Mouse (Mus musculus): ENCODE measurements at regions not wholly inside any gene's neighbourhood (a gene's known extent, or its start where the extent isn't known, plus 50 kb on each side); places are given as distances from the start of the nearest gene placed in this dataset.

- Histone ChIP-seq H3K4me3 (no peak overlapping the region), H3K9ac (no peak overlapping the region)
These were observed 210.6 kb upstream of the H2al1a start for GRCm38 (mm10) chrX:11088506-11088905.

GRCm38 (mm10) chrX:11090432-11090831, 208.6 kb upstream of the H2al1a start:
- H3K27ac ChIP-seq: no peak overlapping the region
- no peak overlapping the region for H3K4me2 ChIP-seq (replicated peaks)
- no peak overlapping the region for H3K9ac ChIP-seq
- H3K36me3 ChIP-seq: no peaks in the 10 kb centered on the region
- 0 out of 2 replicates have a peak, but pooled peaks cover 4% of the 10 kb centered on the region for H3K4me1 ChIP-seq
- no peaks in the 10 kb centered on the region for H3K9me3 ChIP-seq
- WGBS: 28% methylated on average over 7 of the region's 7 CpGs
- no peaks in the 10 kb centered on the region for H3K27me3 ChIP-seq (replicated peaks)
- ATAC-seq (ENCODE audit: low FRiP score, low read depth): no peak; the same call in 1 of the 2 replicates
- H3K4me3 ChIP-seq: no peak overlapping the region

More at GRCm38 (mm10) chrX:11088506-11088905, 210.6 kb upstream of the H2al1a start:
- Histone ChIP-seq H3K4me2 (replicated peaks) (peak overlapping the region; percentile 31), H3K9me3 (no peaks in the 10 kb centered on the region), H3K4me1 (0 out of 2 replicates have a peak, but pooled peaks cover 4% of the 10 kb centered on the region), H3K27ac (no peak overlapping the region), H3K27me3 (replicated peaks) (no peaks in the 10 kb centered on the region), H3K36me3 (no peaks in the 10 kb centered on the region)
- 50% methylated on average over 10 of the region's 10 CpGs for WGBS
- no peak for ATAC-seq (ENCODE audit: low FRiP score, low read depth)

GRCm38 (mm10) chrX:11097581-11098254, 201.3 kb upstream of the H2al1a start:
- no peaks in the 10 kb centered on the region for H3K27me3 ChIP-seq (replicated peaks)
- no peak overlapping the region for H3K4me3 ChIP-seq
- H3K4me2 ChIP-seq (replicated peaks): no peak overlapping the region
- no peak overlapping the region for H3K27ac ChIP-seq
- H3K9ac ChIP-seq: no peak overlapping the region
- no peak for ATAC-seq (ENCODE audit: low FRiP score, low read depth)
- H3K9me3 ChIP-seq: no peaks in the 10 kb centered on the region
- WGBS: 75% methylated on average over 9 of the region's 9 CpGs
- no peaks in the 10 kb centered on the region for H3K36me3 ChIP-seq
- no peaks in the 10 kb centered on the region; the same call in 1 of the 2 replicates for H3K4me1 ChIP-seq

GRCm38 (mm10) chrX:11098366-11098765, 200.7 kb upstream of the H2al1a start:
- Histone ChIP-seq H3K9ac (no peak overlapping the region), H3K9me3 (no peaks in the 10 kb centered on the region), H3K27ac (no peak overlapping the region), H3K36me3 (no peaks in the 10 kb centered on the region), H3K4me3 (no peak overlapping the region), H3K27me3 (replicated peaks) (no peaks in the 10 kb centered on the region), H3K4me1 (no peaks in the 10 kb centered on the region; the same call in 1 of the 2 replicates), H3K4me2 (replicated peaks) (no peak overlapping the region)
- 53% methylated on average over 4 of the region's 4 CpGs for WGBS
- no peak for ATAC-seq (ENCODE audit: low FRiP score, low read depth)

DNA sequence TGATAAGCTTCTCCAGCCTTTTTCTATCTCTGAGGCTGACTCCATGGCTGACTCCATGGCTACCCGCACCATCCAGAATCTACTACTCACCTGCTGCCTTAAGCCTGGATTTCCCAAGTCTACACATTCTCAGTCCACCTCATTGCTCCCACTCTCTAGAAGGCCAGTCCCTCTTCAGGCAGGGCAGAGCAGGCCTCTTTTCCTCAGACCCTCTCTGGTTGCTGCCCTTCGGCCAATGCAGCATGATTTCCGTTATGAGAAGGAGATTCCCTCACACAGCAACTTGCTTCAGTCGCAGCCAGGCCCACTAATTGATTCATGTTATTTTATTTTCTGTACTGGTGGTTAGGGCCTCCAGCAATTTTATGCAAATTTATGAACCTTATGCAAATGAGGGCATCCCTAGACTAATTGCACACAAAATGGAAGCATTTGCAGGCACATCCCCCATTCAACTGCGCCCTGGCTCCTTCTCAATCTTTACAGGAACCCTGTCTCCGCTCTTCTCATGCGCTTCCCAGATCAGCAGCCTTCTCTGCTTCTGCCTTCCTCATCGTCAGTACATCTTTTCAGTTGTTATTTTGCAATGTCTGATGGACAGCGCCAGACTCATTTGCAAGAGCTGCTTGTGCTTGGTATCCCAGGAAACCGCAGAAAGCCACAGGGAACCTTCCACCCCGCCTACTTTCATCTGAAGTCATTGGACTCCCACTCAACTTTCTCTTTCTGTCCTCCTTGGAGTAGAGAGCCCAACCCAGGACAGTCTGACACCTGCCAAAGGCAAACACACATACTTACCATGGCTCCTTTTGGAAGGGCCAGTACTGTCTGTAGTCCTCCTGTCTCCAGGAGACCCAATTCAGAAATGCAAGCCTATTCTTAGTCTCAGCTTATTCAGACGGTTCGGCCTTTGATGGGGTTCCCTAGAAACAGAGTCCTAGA, 199.6 kb upstream of the H2al1a start:
- no peak overlapping the region for H3K4me3 ChIP-seq
- no peaks in the 10 kb centered on the region for H3K36me3 ChIP-seq
- H3K9me3 ChIP-seq: no peaks in the 10 kb centered on the region
- WGBS: 60% methylated on average over 13 of the region's 13 CpGs
- H3K4me1 ChIP-seq: no peaks in the 10 kb centered on the region; the same call in 1 of the 2 replicates
- no peaks in the 10 kb centered on the region for H3K27me3 ChIP-seq (replicated peaks)
- H3K27ac ChIP-seq: no peak overlapping the region
- peak; percentile 66; the same call in 1 of the 2 replicates for ATAC-seq (ENCODE audit: low FRiP score, low read depth)
- no peak overlapping the region for H3K4me2 ChIP-seq (replicated peaks)
- no peak overlapping the region for H3K9ac ChIP-seq

- ATAC-seq (ENCODE audit: low FRiP score, low read depth): no peak
- WGBS: 52% methylated on average over 3 of the region's 3 CpGs
- H3K36me3 ChIP-seq: no peaks in the 10 kb centered on the region
- H3K4me1 ChIP-seq: no peaks in the 10 kb centered on the region; the same call in 1 of the 2 replicates
- no peak overlapping the region for H3K9ac ChIP-seq
- no peak overlapping the region for H3K27ac ChIP-seq
- no peak overlapping the region for H3K4me2 ChIP-seq (replicated peaks)
- no peak overlapping the region for H3K4me3 ChIP-seq
- H3K9me3 ChIP-seq: no peaks in the 10 kb centered on the region
- no peaks in the 10 kb centered on the region for H3K27me3 ChIP-seq (replicated peaks)
These were observed 198.1 kb upstream of the H2al1a start for GRCm38 (mm10) chrX:11100935-11101334.

- Histone ChIP-seq H3K4me3 (no peak overlapping the region), H3K4me1 (no peaks in the 10 kb centered on the region), H3K27me3 (replicated peaks) (no peaks in the 10 kb centered on the region), H3K9ac (no peak overlapping the region), H3K9me3 (no peaks in the 10 kb centered on the region), H3K36me3 (no peaks in the 10 kb centered on the region), H3K4me2 (replicated peaks) (no peak overlapping the region), H3K27ac (no peak overlapping the region)
- 84% methylated on average over 2 of the region's 2 CpGs for WGBS
- ATAC-seq (ENCODE audit: low FRiP score, low read depth): no peak
These were observed 167.8 kb upstream of the H2al1a start for GRCm38 (mm10) chrX:11131253-11131652.

GRCm38 (mm10) chrX:11139971-11140421, 159.1 kb upstream of the H2al1a start:
- Histone ChIP-seq H3K4me1 (no peaks in the 10 kb centered on the region), H3K27ac (no peak overlapping the region), H3K36me3 (no peaks in the 10 kb centered on the region), H3K27me3 (replicated peaks) (no peaks in the 10 kb centered on the region), H3K4me3 (no peak overlapping the region), H3K9ac (no peak overlapping the region), H3K4me2 (replicated peaks) (no peak overlapping the region), H3K9me3 (no peaks in the 10 kb centered on the region)
- 70% methylated on average over 8 of the region's 8 CpGs for WGBS
- ATAC-seq (ENCODE audit: low FRiP score, low read depth): no peak

DNA sequence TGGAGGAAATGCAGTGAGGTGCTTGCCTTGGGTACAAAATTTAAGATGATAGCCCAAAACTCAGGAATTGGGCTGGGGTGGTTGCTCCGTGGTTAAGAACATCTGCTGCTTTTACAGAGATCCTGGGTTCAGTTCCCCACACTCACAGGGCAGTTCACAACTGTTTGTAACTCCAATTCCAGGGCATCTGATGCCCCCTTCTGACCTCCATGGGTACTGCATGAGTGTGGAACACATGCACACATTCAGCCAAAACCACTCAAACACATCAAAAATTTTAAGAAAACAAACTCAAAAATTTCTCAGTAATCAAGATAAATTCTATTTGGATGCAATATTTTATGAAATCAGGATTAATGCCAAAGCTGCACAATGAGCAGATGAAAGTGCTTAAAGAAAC, 157.8 kb upstream of the H2al1a start:
- ATAC-seq (ENCODE audit: low FRiP score, low read depth): no peak
- Histone ChIP-seq H3K9ac (no peak overlapping the region), H3K9me3 (no peaks in the 10 kb centered on the region), H3K4me3 (no peak overlapping the region), H3K4me2 (replicated peaks) (no peak overlapping the region), H3K27ac (no peak overlapping the region), H3K27me3 (replicated peaks) (no peaks in the 10 kb centered on the region), H3K4me1 (no peaks in the 10 kb centered on the region), H3K36me3 (no peaks in the 10 kb centered on the region)
- WGBS: 67% methylated on average over 1 of the region's 1 CpGs

DNA sequence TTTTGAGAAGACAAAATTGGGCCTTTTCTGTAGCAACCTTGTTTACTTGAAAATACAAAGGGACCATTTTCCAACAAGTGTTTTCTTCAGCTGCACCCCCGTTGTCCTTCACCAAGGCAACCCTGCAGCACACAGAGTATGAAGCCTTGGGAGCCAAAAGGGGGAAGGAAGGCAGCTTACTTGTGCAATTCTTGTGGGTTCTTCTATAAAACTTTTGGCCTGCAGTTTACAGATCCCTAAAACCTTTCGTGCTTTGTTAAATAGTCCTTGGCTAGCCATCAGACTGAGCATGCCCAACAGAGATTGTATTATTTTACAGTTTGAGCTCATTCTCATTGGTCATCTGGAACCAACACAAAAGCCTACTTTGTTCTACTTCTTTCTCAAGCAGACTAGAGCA, 140.6 kb upstream of the H2al1a start:
- no peak overlapping the region for H3K4me2 ChIP-seq (replicated peaks)

GRCm38 (mm10) chrX:11170416-11170815, 128.6 kb upstream of the H2al1a start:
- no peaks in the 10 kb centered on the region for H3K36me3 ChIP-seq
- H3K4me1 ChIP-seq: no peaks in the 10 kb centered on the region
- no peak for ATAC-seq (ENCODE audit: low FRiP score, low read depth)
- H3K27ac ChIP-seq: no peak overlapping the region
- no peaks in the 10 kb centered on the region for H3K27me3 ChIP-seq (replicated peaks)
- H3K9ac ChIP-seq: no peak overlapping the region
- WGBS: 87% methylated on average over 3 of the region's 3 CpGs
- H3K4me3 ChIP-seq: no peak overlapping the region
- no peaks in the 10 kb centered on the region for H3K9me3 ChIP-seq
- H3K4me2 ChIP-seq (replicated peaks): no peak overlapping the region

More for the DNA sequence above, 140.6 kb upstream of the H2al1a start:
- H3K9ac ChIP-seq: no peak overlapping the region
- H3K9me3 ChIP-seq: no peaks in the 10 kb centered on the region
- H3K4me3 ChIP-seq: no peak overlapping the region
- H3K27me3 ChIP-seq (replicated peaks): no peaks in the 10 kb centered on the region
- 75% methylated on average over 2 of the region's 2 CpGs for WGBS
- no peak overlapping the region for H3K27ac ChIP-seq
- ATAC-seq (ENCODE audit: low FRiP score, low read depth): no peak
- H3K4me1 ChIP-seq: no peaks in the 10 kb centered on the region
- H3K36me3 ChIP-seq: no peaks in the 10 kb centered on the region

GRCm38 (mm10) chrX:11180194-11180816, 118.8 kb upstream of the H2al1a start:
- no peak for ATAC-seq (ENCODE audit: low FRiP score, low read depth)
- Histone ChIP-seq H3K9me3 (no peaks in the 10 kb centered on the region), H3K27ac (no peak overlapping the region), H3K36me3 (no peaks in the 10 kb centered on the region), H3K27me3 (replicated peaks) (no peaks in the 10 kb centered on the region), H3K4me1 (no peaks in the 10 kb centered on the region), H3K4me3 (no peak overlapping the region), H3K9ac (no peak overlapping the region), H3K4me2 (replicated peaks) (no peak overlapping the region)
- 73% methylated on average over 7 of the region's 7 CpGs for WGBS

All from neural tube, embryonic 12.5 days (tissue).